ENCODE assay signal across 8 mouse cellular contexts in the genomic region with DNA sequence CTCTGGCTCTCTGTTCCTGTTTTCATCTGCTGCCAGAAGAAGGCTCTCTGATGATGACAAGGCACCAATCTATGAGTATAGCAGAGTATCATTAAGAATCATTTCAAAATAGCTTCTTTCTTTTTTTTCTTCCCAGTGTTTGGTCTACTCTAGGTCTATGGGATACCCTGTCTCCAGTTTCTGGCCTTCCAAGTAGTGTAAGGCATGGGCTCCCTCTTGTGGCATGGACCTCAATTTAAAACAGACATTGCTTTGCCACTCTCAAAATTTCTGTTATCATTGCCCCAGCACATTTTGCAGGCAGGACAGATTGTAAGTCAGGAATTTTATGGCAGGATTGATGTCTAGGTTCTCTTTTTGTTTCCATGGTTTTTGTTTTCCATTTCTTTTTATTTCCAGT.
DNase-seq lines count a peak whose midpoint lies in the region; ATAC-seq lines count a peak whose summit lies in the region.

No protein-coding gene starts in this region.

- intact Hi-C loops in heart, postnatal 25 days (cut with DNase I) = no loop called here

- no peaks in the 10 kb centered on the region for H3K27me3 ChIP-seq in midbrain, embryonic 10.5 days (ENCODE audit: low read depth, poor library complexity, severe bottlenecking)
- no peaks in the 10 kb centered on the region for H3K27me3 ChIP-seq in midbrain, embryonic 15.5 days (replicated peaks)
- H3K27me3 ChIP-seq in embryonic facial prominence, embryonic 10.5 days (replicated peaks; ENCODE audit: low read depth, poor library complexity, severe bottlenecking) = no peaks in the 10 kb centered on the region

- no peak for ATAC-seq in cerebellum, adult (ENCODE audit: insufficient number of reproducible peaks, low FRiP score, low TSS enrichment)
- ATAC-seq in midbrain, embryonic 15.5 days (replicated peaks) = no peak

- no peaks in the 10 kb centered on the region for H3K9me3 ChIP-seq in midbrain, embryonic 10.5 days (replicated peaks)
- H3K9me3 ChIP-seq in midbrain, embryonic 15.5 days = no peaks in the 10 kb centered on the region
- H3K9me3 ChIP-seq in embryonic facial prominence, embryonic 10.5 days = no peaks in the 10 kb centered on the region

- no peak overlapping the region for H3K9ac ChIP-seq in midbrain, embryonic 15.5 days

- H3K27ac ChIP-seq in midbrain, embryonic 10.5 days (replicated peaks) = no peak overlapping the region
- H3K27ac ChIP-seq in midbrain, embryonic 15.5 days = no peak overlapping the region
- no peak overlapping the region for H3K27ac ChIP-seq in embryonic facial prominence, embryonic 10.5 days (replicated peaks)

- H3K4me1 ChIP-seq in midbrain, embryonic 10.5 days = no peaks in the 10 kb centered on the region
- H3K4me1 ChIP-seq in midbrain, embryonic 15.5 days = no peaks in the 10 kb centered on the region
- no peaks in the 10 kb centered on the region for H3K4me1 ChIP-seq in embryonic facial prominence, embryonic 10.5 days

- H3K36me3 ChIP-seq in midbrain, embryonic 10.5 days = no peaks in the 10 kb centered on the region
- no peaks in the 10 kb centered on the region for H3K36me3 ChIP-seq in midbrain, embryonic 15.5 days (replicated peaks)
- no peaks in the 10 kb centered on the region for H3K36me3 ChIP-seq in embryonic facial prominence, embryonic 10.5 days (replicated peaks)

- no peak overlapping the region for H3K4me2 ChIP-seq in midbrain, embryonic 15.5 days

- H3K4me3 ChIP-seq in midbrain, embryonic 10.5 days = no peak overlapping the region
- H3K4me3 ChIP-seq in midbrain, embryonic 15.5 days = no peak overlapping the region
- H3K4me3 ChIP-seq in embryonic facial prominence, embryonic 10.5 days = no peak overlapping the region

- DNase-seq in cerebellum, adult 11 months = peak; percentile 0
- peak; percentile 28 for DNase-seq in midbrain, embryonic 10.5 days (ENCODE audit: low spot score)
- peak; percentile 25 for DNase-seq in embryonic facial prominence, embryonic 10.5 days (ENCODE audit: low spot score)
- peak; percentile 2 for DNase-seq in layer of hippocampus, adult 9-11 months
- peak; percentile 4 for DNase-seq in right cerebral cortex, postnatal 4 days
- no peak for DNase-seq in heart, postnatal 25 days (ENCODE audit: low spot score)
